Mouse (Mus musculus) adrenal gland, postnatal 10 days (tissue): Measurements from ENCODE around the gene Inhbc. TPM values are rescaled to one million over a fixed set of nuclear protein-coding genes. Genes with fewer than 3 reads are reported as not detected.

ENCODE experiments used
- total RNA-seq, 2 experiments: library from RNA; stranded (reverse); gene quantifications; 2 replicates each; pipeline ENCODE4 v1.2.3; 2021

Inhbc gene
- total RNA-seq, 2 experiments from 2014 or later, result 10.9 to 22.9 TPM

Other genes starting within 250 kb of the Inhbc start
- gene Os9, start 249.3 kb downstream of the Inhbc start, total RNA-seq, result 10 to 100 TPM; 82.0 to 88.6 TPM
- gene B4galnt1, start 205.2 kb downstream of the Inhbc start, total RNA-seq, result 10 to 100 TPM; 12.7 to 16.3 TPM
- 10 to 100 TPM in 1 of 2 experiments, 1 to 10 TPM in 1; 7.4 to 13.7 TPM for gene Slc26a10, start 189.8 kb downstream of the Inhbc start, total RNA-seq
- gene Arhgef25, start 180.3 kb downstream of the Inhbc start, total RNA-seq, result 10 to 100 TPM; 18.1 to 26.5 TPM
- 10 to 100 TPM; 48.3 to 69.4 TPM for gene Dtx3, start 174.7 kb downstream of the Inhbc start, total RNA-seq
- 10 to 100 TPM; 27.7 to 30.9 TPM for gene Pip4k2c, start 158.8 kb downstream of the Inhbc start, total RNA-seq
- gene Kif5a, start 107.1 kb downstream of the Inhbc start, total RNA-seq, result 10 to 100 TPM in 1 of 2 experiments, 1 to 10 TPM in 1; 7.4 to 16.9 TPM
- gene Dctn2, start 104.1 kb downstream of the Inhbc start, total RNA-seq, result 100 to 1,000 TPM; 151 to 164 TPM
- 10 to 100 TPM; 42.9 to 66.4 TPM for gene Mbd6, start 81.4 kb downstream of the Inhbc start, total RNA-seq
- 10 to 100 TPM; 82.6 to 86.3 TPM for gene Mars, start 58.6 kb downstream of the Inhbc start, total RNA-seq
- gene Arhgap9, start 48.5 kb downstream of the Inhbc start, total RNA-seq, result 1 to 10 TPM; 6.5 to 6.6 TPM
- gene Gli1, start 28.5 kb downstream of the Inhbc start, total RNA-seq, result 1 to 10 TPM; 5.2 to 5.6 TPM
- 1 to 10 TPM; 1.2 to 6.6 TPM for gene Inhbe, start 16.0 kb downstream of the Inhbc start, total RNA-seq
- 100 to 1,000 TPM; 119 to 123 TPM for gene R3hdm2, start 9.9 kb upstream of the Inhbc start, total RNA-seq
- gene Stac3, start 131.3 kb upstream of the Inhbc start, total RNA-seq, result 10 to 100 TPM in 1 of 2 experiments, 1 to 10 TPM in 1; 5.2 to 16.9 TPM
- 10 to 100 TPM; 49.3 to 56.4 TPM for gene Ndufa4l2, start 144.5 kb upstream of the Inhbc start, total RNA-seq
- gene Shmt2, start 152.0 kb upstream of the Inhbc start, total RNA-seq, result 10 to 100 TPM; 56.1 to 57.7 TPM
- gene Nxph4, start 164.1 kb upstream of the Inhbc start, total RNA-seq, result 1 to 10 TPM; 5.3 TPM